Mouse (Mus musculus): Measurements from ENCODE around the gene Eif2ak2. TPM values are rescaled to one million over a fixed set of nuclear protein-coding genes. Genes with fewer than 3 reads are reported as not detected.
A peak's percentile ranks its signal among the peaks of the same experiment; 100 is the strongest.

Gene Eif2ak2
- polyA plus RNA-seq, 1 experiment from 2014 or later, result 4.4 TPM

DNA sequence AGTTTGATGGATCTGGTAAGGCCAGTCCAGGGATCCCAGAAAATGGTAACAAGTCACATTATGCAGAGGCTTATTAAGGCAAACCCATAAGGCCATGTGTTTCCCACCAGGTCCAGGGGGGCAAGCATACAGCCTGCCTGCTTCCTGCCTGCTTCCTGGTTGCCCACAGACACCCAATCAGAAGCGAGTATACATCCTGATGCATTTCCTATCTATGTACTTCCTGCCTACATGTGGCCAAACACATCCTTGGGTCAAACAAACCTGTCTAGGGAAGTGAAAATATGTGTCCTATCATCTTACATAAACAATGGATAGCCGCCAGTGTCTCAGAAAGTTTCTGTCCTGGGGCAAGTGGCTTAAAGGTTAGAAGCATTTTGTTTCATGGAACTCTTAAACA lies 20.8 kb upstream of the Eif2ak2 start:
- Histone ChIP-seq H3K4me1 (ENCODE audit: control insufficient read depth, insufficient read depth, low read length) (no peaks in the 10 kb centered on the region), H3K27ac (ENCODE audit: low read depth, low read length) (no peak overlapping the region), H3K36me3 (ENCODE audit: control insufficient read depth, insufficient read depth, low read length) (no peaks in the 10 kb centered on the region), H3K4me2 (no peak overlapping the region), H3K9ac (ENCODE audit: low read length) (no peak overlapping the region), H3K4me3 (ENCODE audit: low read depth, low read length) (no peak overlapping the region), H3K9me3 (ENCODE audit: control insufficient read depth, low read length) (no peaks in the 10 kb centered on the region), H3K27me3 (ENCODE audit: control insufficient read depth, insufficient read depth, low read length) (no peaks in the 10 kb centered on the region)
- ATAC-seq (ENCODE audit: low FRiP score) (no peak), DNase-seq (ENCODE audit: low spot score, missing footprints) (no peak)
- WGBS, result 92% methylated on average over 2 of the region's 2 CpGs

- Histone ChIP-seq H3K9me3 (ENCODE audit: control insufficient read depth, low read length) (no peaks in the 10 kb centered on the region), H3K4me3 (ENCODE audit: low read depth, low read length) (no peak overlapping the region), H3K36me3 (ENCODE audit: control insufficient read depth, insufficient read depth, low read length) (no peaks in the 10 kb centered on the region), H3K27ac (ENCODE audit: low read depth, low read length) (no peak overlapping the region), H3K9ac (ENCODE audit: low read length) (no peak overlapping the region), H3K4me1 (ENCODE audit: control insufficient read depth, insufficient read depth, low read length) (no peaks in the 10 kb centered on the region), H3K27me3 (ENCODE audit: control insufficient read depth, insufficient read depth, low read length) (no peaks in the 10 kb centered on the region), H3K4me2 (no peak overlapping the region)
- ATAC-seq (ENCODE audit: low FRiP score) (no peak), DNase-seq (ENCODE audit: low spot score, missing footprints) (no peak)
- WGBS, result 55% methylated on average over 8 of the region's 8 CpGs
Measured at GRCm38 (mm10) chr17:78895394-78895793, 13.0 kb upstream of the Eif2ak2 start.

DNA sequence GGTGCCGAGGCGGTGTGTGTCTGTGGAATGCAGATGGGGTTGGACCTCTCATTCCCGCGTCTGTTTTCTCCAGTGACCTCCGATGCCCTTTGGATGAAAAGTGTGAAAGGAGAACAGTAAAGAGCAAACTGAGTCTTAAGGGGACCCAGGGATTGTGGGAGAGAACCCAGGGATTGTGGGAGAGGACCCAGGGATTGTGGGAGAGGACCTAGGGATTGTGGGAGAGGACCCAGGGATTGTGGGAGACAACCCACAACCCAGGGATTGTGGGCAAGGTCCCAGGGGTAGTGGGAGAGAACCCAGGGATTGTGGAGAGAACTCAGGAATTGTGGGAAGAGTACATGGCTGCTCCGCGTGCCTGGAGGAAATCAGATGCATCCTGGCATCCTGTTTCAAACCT lies 12.6 kb upstream of the Eif2ak2 start:
- Histone ChIP-seq H3K9me3 (ENCODE audit: control insufficient read depth, low read length) (no peaks in the 10 kb centered on the region), H3K9ac (ENCODE audit: low read length) (no peak overlapping the region), H3K27me3 (ENCODE audit: control insufficient read depth, insufficient read depth, low read length) (no peaks in the 10 kb centered on the region), H3K4me2 (no peak overlapping the region), H3K27ac (ENCODE audit: low read depth, low read length) (no peak overlapping the region), H3K36me3 (ENCODE audit: control insufficient read depth, insufficient read depth, low read length) (no peaks in the 10 kb centered on the region), H3K4me1 (ENCODE audit: control insufficient read depth, insufficient read depth, low read length) (no peaks in the 10 kb centered on the region), H3K4me3 (ENCODE audit: low read depth, low read length) (no peak overlapping the region)
- no peak for DNase-seq (ENCODE audit: low spot score, missing footprints)
- ATAC-seq (ENCODE audit: low FRiP score), result no peak
- 86% methylated on average over 7 of the region's 7 CpGs for WGBS

DNA sequence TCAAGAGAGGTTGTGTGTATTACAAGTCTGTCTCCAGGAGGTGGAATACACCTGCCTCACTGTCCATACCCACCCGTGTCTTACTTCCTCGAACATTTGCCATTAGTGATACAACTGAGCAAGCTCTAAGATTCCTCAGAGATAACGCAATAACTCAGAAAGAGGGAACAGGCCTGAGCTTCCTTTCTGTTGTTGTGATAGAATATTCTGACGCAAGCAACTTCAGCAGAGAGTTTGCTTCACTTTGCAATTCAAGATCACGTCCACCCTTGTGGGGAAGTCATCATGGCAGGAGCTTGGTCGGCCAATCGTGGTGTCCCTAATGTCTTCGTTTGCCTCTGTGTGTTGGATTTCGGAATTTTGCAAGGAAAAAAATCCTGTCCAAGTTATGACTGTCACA lies 8.6 kb upstream of the Eif2ak2 start:
- Histone ChIP-seq H3K27ac (ENCODE audit: low read depth, low read length) (no peak overlapping the region), H3K4me2 (no peak overlapping the region), H3K4me3 (ENCODE audit: low read depth, low read length) (no peak overlapping the region), H3K36me3 (ENCODE audit: control insufficient read depth, insufficient read depth, low read length) (no peaks in the 10 kb centered on the region), H3K9ac (ENCODE audit: low read length) (no peak overlapping the region), H3K9me3 (ENCODE audit: control insufficient read depth, low read length) (no peaks in the 10 kb centered on the region), H3K27me3 (ENCODE audit: control insufficient read depth, insufficient read depth, low read length) (no peaks in the 10 kb centered on the region), H3K4me1 (ENCODE audit: control insufficient read depth, insufficient read depth, low read length) (no peaks in the 10 kb centered on the region)
- WGBS, result 85% methylated on average over 9 of the region's 9 CpGs
- no peak for ATAC-seq (ENCODE audit: low FRiP score)
- no peak for DNase-seq (ENCODE audit: low spot score, missing footprints)

DNA sequence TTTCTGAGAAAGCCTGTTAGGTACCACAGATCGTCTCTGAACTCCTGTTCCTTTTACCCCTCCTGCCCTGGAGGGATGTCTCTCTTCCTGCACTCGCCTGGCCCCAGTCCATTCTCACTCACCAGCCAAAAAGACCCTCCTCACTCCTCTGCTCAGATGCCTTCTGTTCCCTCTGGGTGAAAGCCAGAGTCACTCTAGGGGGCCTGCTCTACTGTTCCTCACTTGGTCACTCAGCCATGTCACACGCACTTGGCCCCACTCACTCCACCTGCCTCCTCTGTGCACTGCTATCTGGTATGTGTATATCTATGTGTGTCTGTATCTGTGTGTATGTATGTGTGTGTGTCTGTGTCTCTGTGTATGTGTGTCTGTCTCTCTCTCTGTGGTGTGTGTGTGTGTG lies 6.8 kb upstream of the Eif2ak2 start:
- 63% methylated on average over 3 of the region's 3 CpGs for WGBS
- H3K27ac ChIP-seq (ENCODE audit: low read depth, low read length), result no peak overlapping the region
- no peak overlapping the region for H3K4me3 ChIP-seq (ENCODE audit: low read depth, low read length)
- no peak overlapping the region for H3K9ac ChIP-seq (ENCODE audit: low read length)
- H3K9me3 ChIP-seq (ENCODE audit: control insufficient read depth, low read length), result no peaks in the 10 kb centered on the region; the same call in 1 of the 2 replicates
- no peaks in the 10 kb centered on the region for H3K27me3 ChIP-seq (ENCODE audit: control insufficient read depth, insufficient read depth, low read length)
- DNase-seq (ENCODE audit: low spot score, missing footprints), result no peak
- ATAC-seq (ENCODE audit: low FRiP score), result no peak
- H3K4me2 ChIP-seq, result no peak overlapping the region
- H3K36me3 ChIP-seq (ENCODE audit: control insufficient read depth, insufficient read depth, low read length), result no peaks in the 10 kb centered on the region
- no peaks in the 10 kb centered on the region for H3K4me1 ChIP-seq (ENCODE audit: control insufficient read depth, insufficient read depth, low read length)

DNA sequence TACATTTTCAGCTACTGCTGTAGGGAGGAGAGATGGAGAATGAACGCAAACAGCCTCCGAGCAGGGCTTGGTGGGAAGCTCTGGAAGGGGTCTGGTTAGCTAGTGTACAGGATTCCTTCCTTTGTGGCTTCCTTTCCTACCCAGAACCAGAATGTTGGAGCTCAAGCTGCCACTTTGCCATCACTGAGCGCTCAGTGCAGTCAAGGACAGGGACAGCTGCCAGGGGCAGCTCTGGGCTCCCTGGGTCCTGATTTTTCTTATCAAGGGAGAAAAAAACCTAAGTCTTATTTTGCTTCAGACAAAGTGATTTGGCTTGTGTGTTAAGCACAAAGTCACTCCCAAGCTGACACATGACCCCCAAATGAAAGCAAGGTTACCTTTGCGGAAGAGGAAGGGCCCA lies 6.2 kb upstream of the Eif2ak2 start:
- H3K27ac ChIP-seq (ENCODE audit: low read depth, low read length), result no peak overlapping the region
- H3K4me3 ChIP-seq (ENCODE audit: low read depth, low read length), result no peak overlapping the region
- WGBS, result 92% methylated on average over 4 of the region's 4 CpGs
- ATAC-seq (ENCODE audit: low FRiP score), result no peak
- no peak for DNase-seq (ENCODE audit: low spot score, missing footprints)
- H3K4me1 ChIP-seq (ENCODE audit: control insufficient read depth, insufficient read depth, low read length), result no peaks in the 10 kb centered on the region
- no peaks in the 10 kb centered on the region; the same call in 1 of the 2 replicates for H3K9me3 ChIP-seq (ENCODE audit: control insufficient read depth, low read length)
- H3K9ac ChIP-seq (ENCODE audit: low read length), result no peak overlapping the region
- H3K36me3 ChIP-seq (ENCODE audit: control insufficient read depth, insufficient read depth, low read length), result no peaks in the 10 kb centered on the region
- no peaks in the 10 kb centered on the region for H3K27me3 ChIP-seq (ENCODE audit: control insufficient read depth, insufficient read depth, low read length)
- no peak overlapping the region for H3K4me2 ChIP-seq

- ATAC-seq (ENCODE audit: low FRiP score) (no peak), DNase-seq (ENCODE audit: low spot score, missing footprints) (no peak)
- H3K4me3 ChIP-seq (ENCODE audit: low read depth, low read length), result no peak overlapping the region
- H3K27ac ChIP-seq (ENCODE audit: low read depth, low read length), result no peak overlapping the region
- no peak overlapping the region for H3K9ac ChIP-seq (ENCODE audit: low read length)
- H3K9me3 ChIP-seq (ENCODE audit: control insufficient read depth, low read length), result no peaks in the 10 kb centered on the region; the same call in 1 of the 2 replicates
- no peak overlapping the region for H3K4me2 ChIP-seq
- no peaks in the 10 kb centered on the region for H3K36me3 ChIP-seq (ENCODE audit: control insufficient read depth, insufficient read depth, low read length)
- no peaks in the 10 kb centered on the region for H3K4me1 ChIP-seq (ENCODE audit: control insufficient read depth, insufficient read depth, low read length)
- WGBS, result 86% methylated on average over 5 of the region's 5 CpGs
- no peaks in the 10 kb centered on the region for H3K27me3 ChIP-seq (ENCODE audit: control insufficient read depth, insufficient read depth, low read length)
Measured at GRCm38 (mm10) chr17:78885286-78886065, 3.1 kb upstream of the Eif2ak2 start.

DNA sequence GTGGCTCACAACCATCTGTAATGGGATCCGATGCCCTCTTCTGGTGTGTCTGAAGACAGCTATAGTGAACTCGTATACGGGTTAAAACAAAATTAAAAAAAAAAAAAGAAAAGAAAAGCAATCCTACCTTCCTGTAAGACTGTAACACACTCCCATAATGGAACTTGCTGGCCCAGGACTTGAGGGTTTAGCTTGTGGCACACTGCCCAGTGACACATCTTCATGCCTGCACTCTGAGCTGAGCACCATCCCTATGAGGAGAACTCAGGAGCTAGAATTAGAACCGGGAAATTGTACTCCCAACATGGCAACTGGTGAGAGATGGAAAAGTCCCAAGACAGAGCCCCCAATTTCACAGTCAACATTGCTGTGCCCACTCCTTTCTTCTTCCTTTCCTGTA lies 918 bp upstream of the Eif2ak2 start:
- no peaks in the 10 kb centered on the region for H3K4me1 ChIP-seq (ENCODE audit: control insufficient read depth, insufficient read depth, low read length)
- DNase-seq (ENCODE audit: low spot score, missing footprints) (no peak), ATAC-seq (ENCODE audit: low FRiP score) (no peak)
- no peak overlapping the region for H3K27ac ChIP-seq (ENCODE audit: low read depth, low read length)
- 82% methylated on average over 4 of the region's 4 CpGs for WGBS
- H3K9me3 ChIP-seq (ENCODE audit: control insufficient read depth, low read length), result no peaks in the 10 kb centered on the region; the same call in 1 of the 2 replicates
- no peak overlapping the region for H3K4me2 ChIP-seq
- H3K9ac ChIP-seq (ENCODE audit: low read length), result no peak overlapping the region
- no peaks in the 10 kb centered on the region for H3K27me3 ChIP-seq (ENCODE audit: control insufficient read depth, insufficient read depth, low read length)
- no peak overlapping the region for H3K4me3 ChIP-seq (ENCODE audit: low read depth, low read length)
- H3K36me3 ChIP-seq (ENCODE audit: control insufficient read depth, insufficient read depth, low read length), result no peaks in the 10 kb centered on the region

GRCm38 (mm10) chr17:78881878-78882304 lies 482 bp downstream of the Eif2ak2 start:
- DNase-seq (ENCODE audit: low spot score, missing footprints) (peak; percentile 89), ATAC-seq (ENCODE audit: low FRiP score) (peak; percentile 75)
- H3K27ac ChIP-seq (ENCODE audit: low read depth, low read length), result no peak overlapping the region
- H3K9ac ChIP-seq (ENCODE audit: low read length), result peak overlapping the region; percentile 68
- H3K9me3 ChIP-seq (ENCODE audit: control insufficient read depth, low read length), result no peaks in the 10 kb centered on the region; the same call in 1 of the 2 replicates
- no peaks in the 10 kb centered on the region for H3K36me3 ChIP-seq (ENCODE audit: control insufficient read depth, insufficient read depth, low read length)
- WGBS, result 11% methylated on average over 7 of the region's 7 CpGs
- no peaks in the 10 kb centered on the region for H3K27me3 ChIP-seq (ENCODE audit: control insufficient read depth, insufficient read depth, low read length)
- peak overlapping the region; percentile 71 for H3K4me2 ChIP-seq
- H3K4me3 ChIP-seq (ENCODE audit: low read depth, low read length), result peak overlapping the region; percentile 43
- no peaks in the 10 kb centered on the region for H3K4me1 ChIP-seq (ENCODE audit: control insufficient read depth, insufficient read depth, low read length)

Measured in midbrain, embryonic 11.5 days (tissue).